Mouse (Mus musculus) heart, embryonic 11.5 days (tissue): Measurements from ENCODE around the gene Tmem198. TPM values are rescaled to one million over a fixed set of nuclear protein-coding genes. Genes with fewer than 3 reads are reported as not detected.
A peak's percentile ranks its signal among the peaks of the same experiment; 100 is the strongest.

ENCODE experiments used
- ATAC-seq: fragments of 200-750 bp; cut with Nextera tagmentation; replicated peaks from 2 replicates; pipeline ENCODE4 v1.8.0; 2017; ENCODE audit warnings: moderate library complexity; ENCODE audit not compliant: insufficient number of reproducible peaks, low FRiP score, low TSS enrichment
- H3K27ac ChIP-seq: fragments of 300-500 bp; sonication (generic); 2 replicates; pipeline ENCODE4 v1.5.1; 2014; ENCODE audit warnings: mild to moderate bottlenecking, low read depth, low read length
- H3K27me3 ChIP-seq: fragments of 300-500 bp; sonication (generic); 2 replicates; pipeline ENCODE4 v1.6.1; 2014; ENCODE audit warnings: mild to moderate bottlenecking, low read length, mixed read lengths; ENCODE audit not compliant: control insufficient read depth, insufficient read depth
- H3K36me3 ChIP-seq: fragments of 300-500 bp; sonication (generic); 2 replicates; pipeline ENCODE4 v1.6.1; 2014; ENCODE audit warnings: mild to moderate bottlenecking, low read length, moderate library complexity, mixed read lengths; ENCODE audit not compliant: control insufficient read depth, insufficient read depth
- H3K4me1 ChIP-seq: fragments of 300-500 bp; sonication (generic); 2 replicates; pipeline ENCODE4 v1.6.1; 2014; ENCODE audit warnings: low read length; ENCODE audit not compliant: control insufficient read depth, insufficient read depth
- H3K4me2 ChIP-seq: fragments of 300-500 bp; sonication (generic); 2 replicates; pipeline ENCODE4 v1.6.1; 2014; ENCODE audit warnings: mild to moderate bottlenecking, moderate library complexity
- H3K4me3 ChIP-seq: fragments of 300-500 bp; sonication (generic); 2 replicates; pipeline ENCODE4 v1.5.1; 2014; ENCODE audit warnings: low read depth, low read length
- H3K9ac ChIP-seq: fragments of 300-500 bp; sonication (generic); 2 replicates; pipeline ENCODE4 v1.6.1; 2014; ENCODE audit warnings: mild to moderate bottlenecking, low read depth, low read length, moderate library complexity
- H3K9me3 ChIP-seq: fragments of 300-500 bp; sonication (generic); replicated peaks from 2 replicates; pipeline ENCODE4 v1.6.1; 2016; ENCODE audit warnings: low read length; ENCODE audit not compliant: control insufficient read depth
- WGBS: fragments of 180-500 bp; shearing (Covaris S2); extraction: QIAGEN DNeasy Blood & Tissue Kit; methylation state at CpG from one replicate; pipeline ENCODE4 v1.1.7; 2014; ENCODE audit not compliant: insufficient replicate concordance; 5-methylcytosine and 5-hydroxymethylcytosine counted together
- polyA plus RNA-seq: library from polyadenylated mRNA; unstranded; fragments of >200 nt; fragmentation: Nextera tagmentation; extraction: Ambion mirVana; gene quantifications from 2 replicates; pipeline ENCODE4 v1.2.1, GENCODE M21; 2014

Gene Tmem198
- polyA plus RNA-seq, 1 experiment from 2014 or later = 0.14 TPM

- H3K27ac ChIP-seq = no peak overlapping the region
- no peak overlapping the region; the same call in 1 of the 2 replicates for H3K4me3 ChIP-seq
- peaks cover 67% of the 10 kb centered on the region for H3K4me1 ChIP-seq
- H3K9me3 ChIP-seq = no peaks in the 10 kb centered on the region
- H3K9ac ChIP-seq = no peak overlapping the region
- peaks cover 70% of the 10 kb centered on the region for H3K27me3 ChIP-seq
- WGBS = under 1% methylated on average over 8 of the region's 8 CpGs
- no peak for ATAC-seq
- H3K4me2 ChIP-seq = peak overlapping the region; percentile 70
- H3K36me3 ChIP-seq = no peaks in the 10 kb centered on the region
These were observed 29.8 kb upstream of the Tmem198 start for GRCm38 (mm10) chr1:75449377-75450135.

- no peak within 1 kb of the TSS for H3K27ac ChIP-seq
- no peak for ATAC-seq
- H3K27me3 ChIP-seq = peaks cover 77% of the 10 kb centered on the region
- peak within 1 kb of the TSS; percentile 13; the same call in 1 of the 2 replicates for H3K9ac ChIP-seq
- H3K4me3 ChIP-seq = peak within 1 kb of the TSS; percentile 37
- H3K36me3 ChIP-seq = no peaks in the 10 kb centered on the region
- peaks cover 59% of the 10 kb centered on the region for H3K4me1 ChIP-seq
- 1% methylated on average over 34 of the region's 35 CpGs for WGBS
- no peaks in the 10 kb centered on the region for H3K9me3 ChIP-seq
- H3K4me2 ChIP-seq = peak within 1 kb of the TSS; percentile 70
These were observed 28.9 kb upstream of the Tmem198 start, which contains the start of gene Asic4 for GRCm38 (mm10) chr1:75450314-75451005. Gene Asic4, plus strand, starts transcription at chr1:75450436.

GRCm38 (mm10) chr1:75451900-75452299 lies 27.4 kb upstream of the Tmem198 start:
- Histone ChIP-seq H3K4me1 (peaks cover 54% of the 10 kb centered on the region), H3K4me3 (no peak overlapping the region), H3K27ac (no peak overlapping the region), H3K4me2 (no peak overlapping the region), H3K27me3 (peaks cover 87% of the 10 kb centered on the region), H3K9ac (no peak overlapping the region), H3K36me3 (no peaks in the 10 kb centered on the region), H3K9me3 (no peaks in the 10 kb centered on the region)
- 74% methylated on average over 5 of the region's 5 CpGs for WGBS
- no peak for ATAC-seq

- Histone ChIP-seq H3K36me3 (no peaks in the 10 kb centered on the region), H3K27ac (no peak overlapping the region), H3K4me1 (peaks cover 41% of the 10 kb centered on the region), H3K27me3 (peaks cover 78% of the 10 kb centered on the region), H3K9me3 (no peaks in the 10 kb centered on the region), H3K4me2 (no peak overlapping the region), H3K9ac (no peak overlapping the region), H3K4me3 (no peak overlapping the region)
- no peak for ATAC-seq
- WGBS = 66% methylated on average over 3 of the region's 3 CpGs
These were observed 23.9 kb upstream of the Tmem198 start for GRCm38 (mm10) chr1:75455433-75455832.

GRCm38 (mm10) chr1:75455948-75456347 lies 23.4 kb upstream of the Tmem198 start:
- Histone ChIP-seq H3K27me3 (peaks cover 73% of the 10 kb centered on the region), H3K27ac (no peak overlapping the region), H3K4me3 (no peak overlapping the region), H3K4me1 (peaks cover 36% of the 10 kb centered on the region), H3K36me3 (no peaks in the 10 kb centered on the region), H3K4me2 (no peak overlapping the region), H3K9ac (no peak overlapping the region), H3K9me3 (no peaks in the 10 kb centered on the region)
- 31% methylated on average over 5 of the region's 5 CpGs for WGBS
- ATAC-seq = no peak

GRCm38 (mm10) chr1:75456746-75457564 lies 22.4 kb upstream of the Tmem198 start:
- H3K9ac ChIP-seq = no peak overlapping the region
- H3K4me3 ChIP-seq = no peak overlapping the region
- H3K4me1 ChIP-seq = peaks cover 32% of the 10 kb centered on the region
- 10% methylated on average over 14 of the region's 14 CpGs for WGBS
- H3K9me3 ChIP-seq = no peaks in the 10 kb centered on the region
- H3K36me3 ChIP-seq = no peaks in the 10 kb centered on the region
- no peak overlapping the region for H3K4me2 ChIP-seq
- no peak overlapping the region for H3K27ac ChIP-seq
- ATAC-seq = no peak
- peaks cover 63% of the 10 kb centered on the region for H3K27me3 ChIP-seq

GRCm38 (mm10) chr1:75457710-75458024 lies 21.7 kb upstream of the Tmem198 start:
- ATAC-seq = no peak
- Histone ChIP-seq H3K27ac (no peak overlapping the region), H3K9ac (no peak overlapping the region), H3K36me3 (no peaks in the 10 kb centered on the region), H3K9me3 (no peaks in the 10 kb centered on the region), H3K27me3 (peaks cover 56% of the 10 kb centered on the region), H3K4me2 (peak overlapping the region; percentile 55), H3K4me1 (peaks cover 33% of the 10 kb centered on the region), H3K4me3 (0 out of 2 replicates have a peak overlapping the region, but pooled peaks have one; percentile 16)
- WGBS = 4% methylated on average over 8 of the region's 10 CpGs

GRCm38 (mm10) chr1:75458025-75458788 lies 21.1 kb upstream of the Tmem198 start:
- Histone ChIP-seq H3K4me3 (peak overlapping the region; percentile 16), H3K27me3 (peaks cover 52% of the 10 kb centered on the region), H3K27ac (no peak overlapping the region; the same call in 1 of the 2 replicates), H3K9ac (peak overlapping the region; percentile 1; the same call in 1 of the 2 replicates), H3K4me2 (peak overlapping the region; percentile 55), H3K4me1 (peaks cover 36% of the 10 kb centered on the region), H3K9me3 (no peaks in the 10 kb centered on the region), H3K36me3 (no peaks in the 10 kb centered on the region)
- WGBS = 2% methylated on average over 42 of the region's 42 CpGs
- ATAC-seq = 0 out of 2 replicates have a peak, but pooled peaks have one; percentile 37
